Mouse (Mus musculus) liver, embryonic 14.5 days (tissue): ENCODE measurements at regions not wholly inside any gene's neighbourhood (a gene's known extent, or its start where the extent isn't known, plus 50 kb on each side); places are given as distances from the start of the nearest gene placed in this dataset.

ENCODE experiments used
- ATAC-seq: fragments of 200-750 bp; cut with Nextera tagmentation; 2 replicates; pipeline ENCODE4 v1.8.0; 2017; ENCODE audit warnings: moderate number of reproducible peaks, mild to moderate bottlenecking, moderate library complexity; ENCODE audit not compliant: insufficient read depth
- DNase-seq, 3 experiments: peaks; one replicate each; pipeline ENCODE4 v3.0.0-alpha.2; 2012 to 2013; ENCODE audit warnings: low read depth in 3 of 3, low spot score in 3 of 3
- H3K27ac ChIP-seq: fragments of 300-500 bp; sonication (generic); 2 replicates; pipeline ENCODE4 v1.5.1; 2014; ENCODE audit warnings: moderate library complexity, mild to moderate bottlenecking, control low read depth, inconsistent platforms
- H3K27me3 ChIP-seq: fragments of 300-500 bp; sonication (generic); 2 replicates; pipeline ENCODE4 v1.6.1; 2014; ENCODE audit warnings: mild to moderate bottlenecking, low read length, moderate library complexity; ENCODE audit not compliant: control insufficient read depth, insufficient read depth
- H3K36me3 ChIP-seq: fragments of 300-500 bp; sonication (generic); replicated peaks from 2 replicates; pipeline ENCODE4 v1.6.1; 2014; ENCODE audit warnings: low read depth; ENCODE audit not compliant: control insufficient read depth, insufficient read depth
- H3K4me1 ChIP-seq, 2 experiments: fragments of 200-500 bp in 1 of 2; fragments of 300-500 bp in 1 of 2; sonication (generic) in 1 of 2; replicated peaks; 2 replicates each; pipeline ENCODE4 v1.6.1; 2012 to 2014; ENCODE audit warnings: antibody characterized with exemption in 1 of 2, inconsistent platforms in 1 of 2, low read length in 1 of 2; ENCODE audit not compliant: control insufficient read depth in 2 of 2, insufficient read depth in 2 of 2
- H3K4me2 ChIP-seq: fragments of 300-500 bp; sonication (generic); 2 replicates; pipeline ENCODE4 v1.6.1; 2014; ENCODE audit warnings: low read depth, mild to moderate bottlenecking, control low read depth, moderate library complexity
- H3K4me3 ChIP-seq, 2 experiments: fragments of 200-500 bp in 1 of 2; fragments of 300-500 bp in 1 of 2; sonication (generic) in 1 of 2; 2 replicates each; pipeline ENCODE4 v1.5.1; 2012 to 2014; ENCODE audit warnings: low read depth in 2 of 2, low read length in 2 of 2, mild to moderate bottlenecking in 2 of 2, control low read depth in 1 of 2, inconsistent platforms in 1 of 2, moderate library complexity in 1 of 2; ENCODE audit not compliant: insufficient read depth in 1 of 2
- H3K9ac ChIP-seq: fragments of 300-500 bp; sonication (generic); replicated peaks from 2 replicates; pipeline ENCODE4 v1.6.1; 2014; ENCODE audit warnings: mild to moderate bottlenecking, control low read depth, moderate library complexity
- H3K9me3 ChIP-seq: fragments of 300-500 bp; sonication (generic); 2 replicates; pipeline ENCODE4 v1.6.1; 2016; ENCODE audit warnings: low read length, mixed read lengths; ENCODE audit not compliant: control insufficient read depth
- CTCF ChIP-seq: IDR thresholded peaks from 2 replicates; pipeline ENCODE4 v1.5.1; 2016; ENCODE audit warnings: antibody characterized with exemption, low read depth, control low read depth
- EP300 ChIP-seq: IDR thresholded peaks from 2 replicates; pipeline ENCODE4 v1.6.1; 2016; ENCODE audit warnings: antibody characterized with exemption, low read depth
- WGBS: fragments of 180-500 bp; shearing (Covaris S2); extraction: QIAGEN DNeasy Blood & Tissue Kit; methylation state at CpG from one replicate; pipeline ENCODE4 v1.1.7; 2014; ENCODE audit not compliant: insufficient replicate concordance; 5-methylcytosine and 5-hydroxymethylcytosine counted together

DNA sequence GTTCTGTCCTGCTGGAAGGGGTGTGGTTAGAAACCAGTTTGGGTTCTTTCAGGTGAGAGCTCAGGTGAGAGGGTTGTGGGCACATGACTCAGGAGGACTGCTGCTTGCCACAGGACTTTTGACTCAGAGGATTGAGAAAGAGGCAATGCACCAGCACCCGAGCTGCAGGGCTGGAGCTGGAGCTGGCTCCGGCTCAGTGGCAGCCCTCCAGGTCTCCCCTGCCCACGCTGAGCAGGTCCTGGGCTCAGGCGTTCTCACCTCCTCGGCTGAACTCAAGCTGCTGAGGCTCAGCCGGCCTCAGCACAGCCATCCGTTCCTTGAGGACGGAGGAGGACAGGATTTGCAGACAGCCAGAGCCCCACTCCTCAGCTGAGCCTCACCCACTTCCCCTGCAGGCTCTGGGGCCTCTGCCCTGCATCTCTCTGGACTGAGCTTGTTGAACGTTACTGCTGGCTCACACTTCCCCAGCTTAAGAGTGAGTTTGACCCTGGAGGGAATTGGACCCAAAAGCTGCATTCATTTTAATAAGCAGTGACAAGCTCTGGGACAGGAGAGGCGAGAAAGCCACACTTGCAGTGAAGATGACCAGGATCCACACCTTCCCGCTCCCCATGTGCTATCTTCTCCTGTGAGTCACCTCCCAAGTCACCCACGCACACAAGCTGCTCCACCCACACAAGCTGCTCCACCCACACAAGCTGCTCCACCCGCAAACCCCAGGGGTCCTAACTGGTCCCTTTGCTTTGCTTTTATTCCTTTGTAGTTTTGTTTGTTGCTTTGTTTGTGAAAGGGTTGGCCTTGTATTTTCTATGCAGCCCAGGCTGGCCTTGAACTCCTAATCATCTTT, 981.0 kb downstream of the 4930447A16Rik start:
- DNase-seq = peak in 1 of 3 experiments; percentile 47
- H3K4me1 ChIP-seq = peaks cover 7 to 26% of the 10 kb centered on the region in 2 experiments; a peak in 3 of 4 replicates
- WGBS = 23% methylated on average over 13 of the region's 13 CpGs
- no peak overlapping the region for H3K4me2 ChIP-seq
- H3K27me3 ChIP-seq = no peaks in the 10 kb centered on the region
- TF ChIP-seq EP300 (no peak), CTCF (no peak)
- no peak overlapping the region for H3K27ac ChIP-seq
- ATAC-seq = no peak
- H3K36me3 ChIP-seq = no peaks in the 10 kb centered on the region
- H3K9ac ChIP-seq = no peak overlapping the region
- H3K9me3 ChIP-seq = no peaks in the 10 kb centered on the region
- no peak overlapping the region for H3K4me3 ChIP-seq

DNA sequence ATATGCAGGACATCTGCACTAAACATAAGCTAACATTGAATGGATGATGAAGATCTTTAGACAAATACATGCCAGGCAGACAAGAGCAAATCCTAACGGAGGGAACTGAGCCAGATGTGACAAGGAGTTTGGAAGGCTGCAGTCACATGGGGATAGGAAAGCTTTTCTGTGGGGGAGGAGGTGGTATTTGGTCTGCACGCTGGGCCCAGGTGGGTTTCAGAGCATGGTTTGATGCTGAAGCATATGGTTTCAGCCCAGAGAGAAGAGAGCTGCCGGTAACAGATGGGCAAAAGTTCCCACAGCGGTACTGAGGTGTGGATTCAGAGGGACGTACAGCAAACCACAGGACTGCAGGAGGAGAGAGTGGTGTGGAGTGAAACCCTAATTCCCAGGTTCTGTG, 982.1 kb downstream of the 4930447A16Rik start:
- H3K27ac ChIP-seq = no peak overlapping the region
- H3K27me3 ChIP-seq = no peaks in the 10 kb centered on the region
- H3K4me1 ChIP-seq = peaks cover 7 to 26% of the 10 kb centered on the region in 2 experiments; a peak in 3 of 4 replicates
- no peak overlapping the region for H3K9ac ChIP-seq
- DNase-seq (no peak), ATAC-seq (no peak)
- no peaks in the 10 kb centered on the region for H3K36me3 ChIP-seq
- H3K4me2 ChIP-seq = no peak overlapping the region
- TF ChIP-seq CTCF (no peak), EP300 (no peak)
- H3K9me3 ChIP-seq = no peaks in the 10 kb centered on the region
- WGBS = 74% methylated on average over 5 of the region's 5 CpGs
- H3K4me3 ChIP-seq = no peak overlapping the region

DNA sequence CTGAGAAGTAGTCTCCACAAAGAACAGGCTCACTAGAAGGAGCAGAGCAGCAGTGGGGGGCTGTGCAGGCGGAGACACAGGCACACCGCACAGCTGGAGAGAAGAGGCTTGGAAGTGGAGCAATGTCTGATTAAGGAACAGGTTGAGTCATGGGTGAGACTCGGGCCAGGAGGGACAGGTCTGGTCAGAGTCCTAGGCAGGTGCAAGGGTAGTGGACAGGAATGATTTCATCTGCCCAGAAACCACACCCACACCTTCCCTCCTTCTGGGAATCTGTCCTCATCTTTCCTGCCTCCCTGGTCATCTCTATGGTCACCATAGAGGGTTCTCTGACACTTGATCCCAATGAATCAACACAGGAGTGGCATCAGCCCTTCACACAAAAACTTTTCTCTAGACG, 983.8 kb downstream of the 4930447A16Rik start:
- H3K36me3 ChIP-seq = no peaks in the 10 kb centered on the region
- H3K27ac ChIP-seq = no peak overlapping the region
- no peaks in the 10 kb centered on the region for H3K9me3 ChIP-seq
- no peak overlapping the region for H3K9ac ChIP-seq
- DNase-seq = no peak
- no peak overlapping the region for H3K4me3 ChIP-seq
- H3K4me1 ChIP-seq = peaks cover 7 to 18% of the 10 kb centered on the region in 2 experiments; a peak in 3 of 4 replicates
- no peaks in the 10 kb centered on the region for H3K27me3 ChIP-seq
- no peak for ATAC-seq
- H3K4me2 ChIP-seq = no peak overlapping the region
- WGBS = 58% methylated on average over 4 of the region's 4 CpGs
- TF ChIP-seq EP300 (no peak), CTCF (no peak)

- Histone ChIP-seq H3K27me3 (no peaks in the 10 kb centered on the region), H3K9me3 (no peaks in the 10 kb centered on the region), H3K4me1 (peaks cover 7 to 14% of the 10 kb centered on the region in 2 experiments; a peak in 3 of 4 replicates), H3K4me3 (no peak overlapping the region), H3K4me2 (no peak overlapping the region), H3K9ac (no peak overlapping the region), H3K36me3 (no peaks in the 10 kb centered on the region), H3K27ac (no peak overlapping the region)
- DNase-seq (no peak), ATAC-seq (no peak)
- no peak for TF ChIP-seq CTCF
- no peak for TF ChIP-seq EP300
- 58% methylated on average over 1 of the region's 1 CpGs for WGBS
Measured at GRCm38 (mm10) chr15:38410462-38410861, 985.1 kb downstream of the 4930447A16Rik start.

DNA sequence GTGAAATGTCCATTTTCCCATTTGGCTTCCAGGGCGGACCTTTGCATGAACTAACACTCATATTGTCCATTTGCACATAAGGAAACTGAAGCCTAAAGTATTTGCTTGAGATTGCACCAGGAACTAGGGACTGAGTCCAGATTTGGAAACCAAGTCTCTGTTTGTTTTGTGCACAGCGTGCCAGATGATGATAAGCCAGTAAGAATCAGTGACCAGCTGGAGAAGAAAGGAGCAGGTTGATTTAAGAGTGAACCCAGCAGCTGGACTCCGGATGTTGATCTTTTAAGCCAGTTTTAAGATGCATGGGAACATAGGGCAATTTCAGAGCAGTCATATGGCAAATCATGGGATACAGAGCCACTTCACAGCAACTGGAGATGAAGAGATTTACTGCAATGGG, 987.1 kb downstream of the 4930447A16Rik start:
- ATAC-seq (no peak), DNase-seq (no peak)
- Histone ChIP-seq H3K9me3 (no peaks in the 10 kb centered on the region), H3K4me1 (no peaks in the 10 kb centered on the region; a peak in 1 of 4 replicates), H3K4me3 (no peak overlapping the region), H3K27me3 (no peaks in the 10 kb centered on the region), H3K4me2 (no peak overlapping the region), H3K9ac (no peak overlapping the region), H3K36me3 (no peaks in the 10 kb centered on the region), H3K27ac (no peak overlapping the region)
- WGBS = 49% methylated on average over 3 of the region's 3 CpGs
- TF ChIP-seq CTCF (no peak), EP300 (no peak)
